8 mouse cellular contexts compared by ENCODE assay signal in the genomic region with DNA sequence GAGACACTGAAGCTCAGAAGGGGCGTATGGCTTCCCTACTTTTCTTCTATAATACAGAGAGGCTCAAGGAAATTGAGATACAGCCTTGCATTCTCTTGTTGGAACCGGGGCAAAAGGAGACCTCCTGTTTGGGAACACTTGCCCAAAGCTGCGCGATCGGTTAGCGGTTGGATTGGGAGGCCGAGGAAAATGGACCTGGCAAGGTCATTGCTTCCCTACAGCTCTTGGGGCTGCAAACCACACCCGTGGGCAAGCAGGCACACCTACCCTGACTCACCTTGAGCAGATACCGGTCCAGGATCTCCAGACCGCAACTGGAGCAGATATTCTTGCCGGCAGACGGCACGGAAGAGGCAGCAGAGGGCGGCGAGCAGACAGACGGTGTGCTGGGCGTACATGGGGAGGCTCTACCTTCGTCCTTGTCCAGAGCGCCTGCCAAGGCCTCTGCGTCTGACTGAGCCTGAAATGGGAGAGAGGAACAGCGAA. TPM values are rescaled to one million over a fixed set of nuclear protein-coding genes. Genes with fewer than 3 reads are reported as not detected.
A peak's percentile ranks its signal among the peaks of the same experiment; 100 is the strongest.
DNase-seq lines count a peak whose midpoint lies in the region; ATAC-seq and TF ChIP-seq lines count a peak whose summit lies in the region.
"Had no signal": no experiment of that assay in that cellular context is flagged by ENCODE, and none has a peak within 500 bp of the region (broad histone marks: within the 10 kb centered on the region; RNA-seq: fewer than 3 reads in every experiment).

No protein-coding gene starts in this region.

- TF ChIP-seq CTCF in intestine, postnatal 0 days (IDR thresholded peaks at IDR 0.05; ENCODE audit: low read depth): no peak
- TF ChIP-seq CTCF in small intestine, adult 2 months (IDR thresholded peaks at IDR 0.05; ENCODE audit: extremely low read depth, insufficient read length, insufficient replicate concordance, low read depth, low read length): no peak

- H3K4me1 ChIP-seq in lung, embryonic 15.5 days: peaks cover 37% of the 10 kb centered on the region
- H3K4me1 ChIP-seq in forebrain, embryonic 13.5 days: peaks cover 31% of the 10 kb centered on the region
- no peaks in the 10 kb centered on the region for H3K4me1 ChIP-seq in intestine, postnatal 0 days (replicated peaks; ENCODE audit: control insufficient read depth, insufficient read depth, low read length)
- peaks cover 6% of the 10 kb centered on the region; the same call in 1 of the 2 replicates for H3K4me1 ChIP-seq in small intestine, adult 2 months (ENCODE audit: control insufficient read depth, insufficient read depth, insufficient read length, low read length)

- H3K27me3 ChIP-seq in lung, embryonic 15.5 days: peaks cover 99% of the 10 kb centered on the region
- peaks cover 100% of the 10 kb centered on the region for H3K27me3 ChIP-seq in forebrain, embryonic 13.5 days
- H3K27me3 ChIP-seq in intestine, postnatal 0 days (replicated peaks; ENCODE audit: control insufficient read depth, insufficient read depth, low read length): peaks cover 94% of the 10 kb centered on the region
- H3K27me3 ChIP-seq in small intestine, adult 2 months (ENCODE audit: control insufficient read depth, insufficient read depth, low read length): peaks cover 80% of the 10 kb centered on the region

- DNase-seq in lung, postnatal 14 days: no peak
- no peak for DNase-seq in urinary bladder, postnatal 14 days (ENCODE audit: low spot score)
- no peak for DNase-seq in left cerebral cortex, adult 8-10 months (ENCODE audit: low spot score in 2 of 2)

- TF ChIP-seq POLR2A in small intestine, adult 2 months (IDR thresholded peaks at IDR 0.05; ENCODE audit: low read depth, low read length): no peak

- ATAC-seq in lung, embryonic 15.5 days (ENCODE audit: borderline replicate concordance, extremely low read depth, low FRiP score, low TSS enrichment): no peak
- ATAC-seq in forebrain, embryonic 13.5 days: no peak
- no peak for ATAC-seq in intestine, postnatal 0 days

- peak overlapping the region; percentile 84 for H3K4me2 ChIP-seq in lung, embryonic 15.5 days
- peak overlapping the region; percentile 64 for H3K4me2 ChIP-seq in forebrain, embryonic 13.5 days
- peak overlapping the region; percentile 66 for H3K4me2 ChIP-seq in intestine, postnatal 0 days (replicated peaks; ENCODE audit: low read depth)

- H3K36me3 ChIP-seq in lung, embryonic 15.5 days: no peaks in the 10 kb centered on the region
- no peaks in the 10 kb centered on the region for H3K36me3 ChIP-seq in forebrain, embryonic 13.5 days (ENCODE audit: poor library complexity, severe bottlenecking)
- H3K36me3 ChIP-seq in intestine, postnatal 0 days (ENCODE audit: control insufficient read depth, insufficient read depth): no peaks in the 10 kb centered on the region
- H3K36me3 ChIP-seq in small intestine, adult 2 months (ENCODE audit: control insufficient read depth, insufficient read depth, low read length): no peaks in the 10 kb centered on the region

- H3K27ac ChIP-seq in lung, embryonic 15.5 days: no peak overlapping the region
- H3K27ac ChIP-seq in forebrain, embryonic 13.5 days: peak overlapping the region; percentile 94
- no peak overlapping the region for H3K27ac ChIP-seq in intestine, postnatal 0 days (ENCODE audit: low read depth, low read length)
- no peak overlapping the region for H3K27ac ChIP-seq in small intestine, adult 2 months (ENCODE audit: insufficient read depth, low read depth, low read length)

- WGBS in lung, embryonic 15.5 days: 2% methylated on average over 21 of the region's 21 CpGs
- WGBS in forebrain, embryonic 13.5 days: 1% methylated on average over 21 of the region's 21 CpGs
- 5% methylated on average over 21 of the region's 21 CpGs for whole genome bisulfite sequencing in intestine, postnatal 0 days
- 6% methylated on average over 21 of the region's 21 CpGs for WGBS in small intestine, adult 2 months

- no peaks in the 10 kb centered on the region for H3K9me3 ChIP-seq in lung, embryonic 15.5 days
- no peaks in the 10 kb centered on the region for H3K9me3 ChIP-seq in forebrain, embryonic 13.5 days (replicated peaks)
- H3K9me3 ChIP-seq in intestine, postnatal 0 days (ENCODE audit: control insufficient read depth): no peaks in the 10 kb centered on the region

- H3K4me3 ChIP-seq in lung, embryonic 15.5 days: peak overlapping the region; percentile 48
- H3K4me3 ChIP-seq in forebrain, embryonic 13.5 days: peak overlapping the region; percentile 46
- H3K4me3 ChIP-seq in intestine, postnatal 0 days (ENCODE audit: low read depth, low read length): peak overlapping the region; percentile 43
- peak overlapping the region; percentile 12 for H3K4me3 ChIP-seq in small intestine, adult 2 months (ENCODE audit: low read depth, low read length)

- peak overlapping the region; percentile 20; the same call in 1 of the 2 replicates for H3K9ac ChIP-seq in lung, embryonic 15.5 days
- H3K9ac ChIP-seq in forebrain, embryonic 13.5 days: peak overlapping the region; percentile 65
- no peak overlapping the region for H3K9ac ChIP-seq in intestine, postnatal 0 days (ENCODE audit: low read depth, low read length)

RNA-seq across cellular contexts. Expression of gene Lhx6, which starts 2.1 kb away (rescaled TPM):
- 6.4 and 8.1 TPM in 2 replicates for polyA plus RNA-seq in lung, embryonic 15.5 days (2015; fragmentation: Nextera tagmentation; extraction: Ambion mirVana)
- polyA plus RNA-seq in forebrain, embryonic 13.5 days (2015; fragmentation: Nextera tagmentation; extraction: Ambion mirVana): 25.9 and 33.7 TPM in 2 replicates
- 0.58 and 0.61 TPM in 2 replicates for polyA plus RNA-seq in intestine, postnatal 0 days (2015; fragmentation: Nextera tagmentation; extraction: Ambion mirVana)
- polyA plus RNA-seq in small intestine, adult 2 months (2012; rRNA removed): 0.75 and 1.3 TPM in 2 replicates
- total RNA-seq in left cerebral cortex, adult 8-10 months (2022): 10 to 100 TPM; 15.4 to 20.3 (median 19.0) TPM

RNA-seq across cellular contexts. Expression of gene Mrrf, which starts 33.1 kb away (rescaled TPM):
- 31.1 and 32.4 TPM in 2 replicates for polyA plus RNA-seq in lung, embryonic 15.5 days (2015; fragmentation: Nextera tagmentation; extraction: Ambion mirVana)
- polyA plus RNA-seq in forebrain, embryonic 13.5 days (2015; fragmentation: Nextera tagmentation; extraction: Ambion mirVana): 25.7 and 27.2 TPM in 2 replicates
- 17.3 and 20.4 TPM in 2 replicates for polyA plus RNA-seq in intestine, postnatal 0 days (2015; fragmentation: Nextera tagmentation; extraction: Ambion mirVana)
- polyA plus RNA-seq in small intestine, adult 2 months (2012; rRNA removed): 10.6 and 18.0 TPM in 2 replicates
- 10 to 100 TPM; 15.4 to 25.6 (median 18.5) TPM for total RNA-seq in left cerebral cortex, adult 8-10 months (2022)

RNA-seq across cellular contexts. Expression of gene Rbm18, which starts 33.5 kb away (rescaled TPM):
- 70.5 and 73.5 TPM in 2 replicates for polyA plus RNA-seq in lung, embryonic 15.5 days (2015; fragmentation: Nextera tagmentation; extraction: Ambion mirVana)
- 140 and 143 TPM in 2 replicates for polyA plus RNA-seq in forebrain, embryonic 13.5 days (2015; fragmentation: Nextera tagmentation; extraction: Ambion mirVana)
- polyA plus RNA-seq in intestine, postnatal 0 days (2015; fragmentation: Nextera tagmentation; extraction: Ambion mirVana): 26.5 and 28.9 TPM in 2 replicates
- polyA plus RNA-seq in small intestine, adult 2 months (2012; rRNA removed): 3.4 and 4.3 TPM in 2 replicates
- total RNA-seq in left cerebral cortex, adult 8-10 months (2022): 10 to 100 TPM; 42.1 to 48.2 (median 42.9) TPM

RNA-seq across cellular contexts. Expression of gene Morn5, which starts 53.9 kb away (rescaled TPM):
- 3.1 and 3.6 TPM in 2 replicates for polyA plus RNA-seq in lung, embryonic 15.5 days (2015; fragmentation: Nextera tagmentation; extraction: Ambion mirVana)
- polyA plus RNA-seq in forebrain, embryonic 13.5 days (2015; fragmentation: Nextera tagmentation; extraction: Ambion mirVana): 2.0 and 4.1 TPM in 2 replicates
- polyA plus RNA-seq in intestine, postnatal 0 days (2015; fragmentation: Nextera tagmentation; extraction: Ambion mirVana): not detected in 2 replicates
- polyA plus RNA-seq in small intestine, adult 2 months (2012; rRNA removed): not detected in 2 replicates
- total RNA-seq in left cerebral cortex, adult 8-10 months (2022): 1 to 10 TPM; 1.5 to 2.6 (median 2.1) TPM
- total RNA-seq: gastrocnemius, postnatal 10 days had no signal

RNA-seq across cellular contexts. Expression of gene Ndufa8, which starts 53.9 kb away (rescaled TPM):
- polyA plus RNA-seq in lung, embryonic 15.5 days (2015; fragmentation: Nextera tagmentation; extraction: Ambion mirVana): 256 and 268 TPM in 2 replicates
- polyA plus RNA-seq in forebrain, embryonic 13.5 days (2015; fragmentation: Nextera tagmentation; extraction: Ambion mirVana): 222 and 237 TPM in 2 replicates
- 343 and 361 TPM in 2 replicates for polyA plus RNA-seq in intestine, postnatal 0 days (2015; fragmentation: Nextera tagmentation; extraction: Ambion mirVana)
- polyA plus RNA-seq in small intestine, adult 2 months (2012; rRNA removed): 59.6 and 86.0 TPM in 2 replicates
- total RNA-seq in left cerebral cortex, adult 8-10 months (2022): 100 to 1,000 TPM; 173 to 188 (median 186) TPM
